10 mouse cellular contexts compared by ENCODE assay signal in genomic region chr10:120391971-120392716, GRCm38 (mm10).
DNase-seq lines count a peak whose midpoint lies in the region; ATAC-seq and TF ChIP-seq lines count a peak whose summit lies in the region.
"Had no signal": no experiment of that assay in that cellular context is flagged by ENCODE, and none has a peak within 500 bp of the region (broad histone marks: within the 10 kb centered on the region; RNA-seq: fewer than 3 reads in every experiment).

No protein-coding gene starts in this region.

- no peak for TF ChIP-seq CTCF in thymus, adult 2 months (IDR thresholded peaks at IDR 0.05; ENCODE audit: borderline replicate concordance, control insufficient read depth, extremely low read depth, insufficient read depth, low read length, poor library complexity)

- WGBS in hindbrain, embryonic 14.5 days = 36% methylated on average over 14 of the region's 14 CpGs
- 33% methylated on average over 14 of the region's 14 CpGs for WGBS in hindbrain, embryonic 12.5 days
- 75% methylated on average over 14 of the region's 14 CpGs for WGBS in thymus, adult 2 months
- WGBS in liver, embryonic 12.5 days (ENCODE audit: insufficient replicate concordance) = 58% methylated on average over 14 of the region's 14 CpGs

- H3K27me3 ChIP-seq in hindbrain, embryonic 14.5 days (ENCODE audit: control insufficient read depth, insufficient read depth, low read length) = peaks cover 10% of the 10 kb centered on the region; the same call in 1 of the 2 replicates
- H3K27me3 ChIP-seq in hindbrain, embryonic 12.5 days = peaks cover 10% of the 10 kb centered on the region
- no peaks in the 10 kb centered on the region for H3K27me3 ChIP-seq in thymus, adult 2 months (ENCODE audit: control insufficient read depth, insufficient read depth, low read length)
- no peaks in the 10 kb centered on the region for H3K27me3 ChIP-seq in liver, embryonic 12.5 days (replicated peaks)

- H3K9ac ChIP-seq in hindbrain, embryonic 14.5 days = no peak overlapping the region
- H3K9ac ChIP-seq in hindbrain, embryonic 12.5 days = no peak overlapping the region
- H3K9ac ChIP-seq in liver, embryonic 12.5 days = no peak overlapping the region
- H3K9ac ChIP-seq: hindbrain, embryonic 15.5 days had no signal

- no peaks in the 10 kb centered on the region for H3K9me3 ChIP-seq in hindbrain, embryonic 14.5 days (ENCODE audit: control insufficient read depth, low read length)
- no peaks in the 10 kb centered on the region for H3K9me3 ChIP-seq in hindbrain, embryonic 12.5 days (replicated peaks)
- no peaks in the 10 kb centered on the region for H3K9me3 ChIP-seq in liver, embryonic 12.5 days (replicated peaks)
- H3K9me3 ChIP-seq: hindbrain, embryonic 15.5 days had no signal

- no peaks in the 10 kb centered on the region for H3K36me3 ChIP-seq in hindbrain, embryonic 14.5 days (replicated peaks; ENCODE audit: control insufficient read depth, insufficient read depth)
- H3K36me3 ChIP-seq in hindbrain, embryonic 12.5 days = no peaks in the 10 kb centered on the region
- no peaks in the 10 kb centered on the region for H3K36me3 ChIP-seq in thymus, adult 2 months (ENCODE audit: control insufficient read depth, insufficient read depth, low read length)
- no peaks in the 10 kb centered on the region for H3K36me3 ChIP-seq in liver, embryonic 12.5 days
- H3K36me3 ChIP-seq: hindbrain, embryonic 15.5 days had no signal

- peak overlapping the region; percentile 34; the same call in 1 of the 2 replicates for H3K4me2 ChIP-seq in hindbrain, embryonic 14.5 days (replicated peaks)
- H3K4me2 ChIP-seq in hindbrain, embryonic 12.5 days (replicated peaks) = no peak overlapping the region; the same call in 1 of the 2 replicates
- no peak overlapping the region for H3K4me2 ChIP-seq in liver, embryonic 12.5 days

- ATAC-seq in hindbrain, embryonic 14.5 days (ENCODE audit: low FRiP score) = no peak
- ATAC-seq in hindbrain, embryonic 12.5 days (ENCODE audit: low FRiP score) = no peak
- ATAC-seq in liver, embryonic 12.5 days = no peak

- no peak for TF ChIP-seq POLR2A in thymus, adult 2 months (IDR thresholded peaks at IDR 0.05; ENCODE audit: control insufficient read depth, extremely low read depth, insufficient read depth, low read length, poor library complexity)

- no peak for DNase-seq in hindbrain, embryonic 14.5 days (ENCODE audit: low spot score)
- peak; percentile 30 for DNase-seq in thymus, postnatal 4 days
- no peak for DNase-seq in thymus, adult 2 months
- DNase-seq in urinary bladder, postnatal 10 days (ENCODE audit: low spot score) = no peak
- no peak for DNase-seq in layer of hippocampus, adult 9-11 months
- DNase-seq in heart, adult 18-20 months = no peak
- DNase-seq: adrenal gland, adult 2 months had no signal

- H3K4me3 ChIP-seq in hindbrain, embryonic 14.5 days (replicated peaks; ENCODE audit: low read length) = no peak overlapping the region
- no peak overlapping the region for H3K4me3 ChIP-seq in hindbrain, embryonic 12.5 days
- no peak overlapping the region for H3K4me3 ChIP-seq in thymus, adult 2 months (ENCODE audit: control insufficient read depth, insufficient read depth, low read length)
- no peak overlapping the region for H3K4me3 ChIP-seq in liver, embryonic 12.5 days
- H3K4me3 ChIP-seq: hindbrain, embryonic 15.5 days had no signal

- peaks cover 23% of the 10 kb centered on the region for H3K4me1 ChIP-seq in hindbrain, embryonic 14.5 days (replicated peaks; ENCODE audit: control insufficient read depth, insufficient read depth, low read length)
- peaks cover 32% of the 10 kb centered on the region for H3K4me1 ChIP-seq in hindbrain, embryonic 12.5 days
- H3K4me1 ChIP-seq in thymus, adult 2 months (replicated peaks; ENCODE audit: control insufficient read depth, insufficient read depth, low read length) = no peaks in the 10 kb centered on the region
- H3K4me1 ChIP-seq in liver, embryonic 12.5 days = peaks cover 30% of the 10 kb centered on the region

- H3K27ac ChIP-seq in hindbrain, embryonic 14.5 days = no peak overlapping the region
- H3K27ac ChIP-seq in hindbrain, embryonic 12.5 days = no peak overlapping the region
- no peak overlapping the region for H3K27ac ChIP-seq in thymus, adult 2 months (ENCODE audit: control insufficient read depth, insufficient read depth, low read length)
- H3K27ac ChIP-seq in liver, embryonic 12.5 days = peak overlapping the region; percentile 43; the same call in 1 of the 2 replicates
- H3K27ac ChIP-seq: hindbrain, embryonic 15.5 days had no signal
